Comparison of ENCODE assay signal across 21 mouse cellular contexts in the genomic region with DNA sequence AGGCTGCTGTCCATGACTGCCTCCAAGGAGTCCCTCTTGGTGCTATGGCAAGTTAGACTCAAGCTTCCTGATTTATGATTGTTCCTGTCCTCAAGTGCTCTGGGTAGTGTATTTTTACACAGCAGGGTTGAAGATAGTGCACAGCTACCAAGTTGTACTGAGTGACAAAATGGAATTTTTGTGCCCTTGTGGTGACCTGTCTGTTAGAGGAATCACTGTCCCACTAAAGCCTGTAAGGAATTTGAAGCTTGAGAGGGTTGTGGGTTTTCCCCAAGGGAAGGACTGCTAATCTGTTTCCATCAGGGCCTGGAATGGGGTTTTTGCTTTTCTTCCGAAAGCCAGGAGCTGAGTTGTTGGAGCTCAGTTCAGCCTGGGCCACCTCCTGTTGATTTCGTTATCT.
DNase-seq lines count a peak whose midpoint lies in the region; ATAC-seq lines count a peak whose summit lies in the region.
"Had no signal": no experiment of that assay in that cellular context is flagged by ENCODE, and none has a peak within 500 bp of the region (broad histone marks: within the 10 kb centered on the region; RNA-seq: fewer than 3 reads in every experiment).

No protein-coding gene starts in this region.

- no peak for DNase-seq in heart, postnatal 14 days
- DNase-seq in heart, postnatal 36 days: no peak
- peak; percentile 70 for DNase-seq in 3T3-L1 (ENCODE audit: low read depth, low spot score)
- DNase-seq in Muller cell, postnatal 12 days (ENCODE audit: inconsistent ontology term): peak; percentile 58
- DNase-seq: adrenal gland, postnatal 10 days; B cell, adult 2 months; cerebellum, adult 11 months; cerebellum, adult 8-10 months; cerebellum, postnatal 14 days; forebrain, postnatal 0 days; gastrocnemius, postnatal 14 days; kidney, postnatal 10 days had no signal

- peaks cover 6% of the 10 kb centered on the region; the same call in 1 of the 2 replicates for H3K4me1 ChIP-seq in heart, embryonic 11.5 days (ENCODE audit: control insufficient read depth, insufficient read depth, low read length)
- peaks cover 14% of the 10 kb centered on the region; the same call in 1 of the 2 replicates for H3K4me1 ChIP-seq in heart, embryonic 15.5 days (replicated peaks)
- H3K4me1 ChIP-seq: forebrain, embryonic 13.5 days; hindbrain, embryonic 15.5 days had no signal

- intact Hi-C loops in heart, postnatal 14 days (cut with DNase I): no loop called here
- intact Hi-C loops in heart, postnatal 36 days (cut with DNase I): no loop called here

- no peaks in the 10 kb centered on the region for H3K36me3 ChIP-seq in heart, embryonic 11.5 days (ENCODE audit: control insufficient read depth, insufficient read depth, low read length)
- no peaks in the 10 kb centered on the region for H3K36me3 ChIP-seq in heart, embryonic 15.5 days
- H3K36me3 ChIP-seq: embryonic facial prominence, embryonic 13.5 days; G1E; hindbrain, embryonic 15.5 days had no signal

- no peaks in the 10 kb centered on the region for H3K27me3 ChIP-seq in heart, embryonic 11.5 days (ENCODE audit: control insufficient read depth, insufficient read depth, low read length)
- no peaks in the 10 kb centered on the region for H3K27me3 ChIP-seq in heart, embryonic 15.5 days
- H3K27me3 ChIP-seq: embryonic facial prominence, embryonic 13.5 days; forebrain, embryonic 13.5 days; hindbrain, embryonic 15.5 days had no signal

- peak; percentile 42; the same call in 1 of the 2 replicates for ATAC-seq in heart, embryonic 11.5 days (replicated peaks; ENCODE audit: insufficient number of reproducible peaks, low FRiP score, low TSS enrichment)
- 0 out of 2 replicates have a peak, but pooled peaks have one; percentile 43 for ATAC-seq in heart, embryonic 15.5 days (replicated peaks; ENCODE audit: insufficient number of reproducible peaks, insufficient read depth, low FRiP score, low read depth)
- ATAC-seq in erythroid progenitor cell, adult 5-6 weeks (replicated peaks; ENCODE audit: low FRiP score, poor library complexity, severe bottlenecking): no peak
- ATAC-seq: CD4-positive, CD25-positive, alpha-beta regulatory T cell, adult 4 months; forebrain, embryonic 13.5 days; forebrain, postnatal 0 days; intestine, postnatal 0 days had no signal

- H3K9me3 ChIP-seq in heart, embryonic 11.5 days (replicated peaks; ENCODE audit: control insufficient read depth, low read length): no peaks in the 10 kb centered on the region
- no peaks in the 10 kb centered on the region for H3K9me3 ChIP-seq in heart, embryonic 15.5 days (replicated peaks)
- H3K9me3 ChIP-seq: forebrain, embryonic 13.5 days; G1E; hindbrain, embryonic 15.5 days had no signal

- H3K9ac ChIP-seq in heart, embryonic 11.5 days (ENCODE audit: low read depth, low read length): no peak overlapping the region
- no peak overlapping the region for H3K9ac ChIP-seq in heart, embryonic 15.5 days
- H3K9ac ChIP-seq: embryonic facial prominence, embryonic 13.5 days; forebrain, embryonic 13.5 days; forebrain, postnatal 0 days; hindbrain, embryonic 15.5 days had no signal

- no peak overlapping the region for H3K4me3 ChIP-seq in heart, embryonic 11.5 days (ENCODE audit: low read depth, low read length)
- H3K4me3 ChIP-seq in heart, embryonic 15.5 days: no peak overlapping the region
- H3K4me3 ChIP-seq: embryonic facial prominence, embryonic 13.5 days; forebrain, embryonic 13.5 days; hindbrain, embryonic 15.5 days had no signal

- WGBS in heart, embryonic 11.5 days (ENCODE audit: insufficient replicate concordance): 23% methylated on average over 2 of the region's 2 CpGs
- WGBS in heart, embryonic 15.5 days: 29% methylated on average over 2 of the region's 2 CpGs

- H3K27ac ChIP-seq in heart, embryonic 11.5 days (ENCODE audit: low read depth, low read length): peak overlapping the region; percentile 76
- peak overlapping the region; percentile 45 for H3K27ac ChIP-seq in heart, embryonic 15.5 days
- H3K27ac ChIP-seq: embryonic facial prominence, embryonic 13.5 days; forebrain, embryonic 13.5 days; hindbrain, embryonic 15.5 days had no signal

- peak overlapping the region; percentile 10; the same call in 1 of the 2 replicates for H3K4me2 ChIP-seq in heart, embryonic 11.5 days
- H3K4me2 ChIP-seq in heart, embryonic 15.5 days: no peak overlapping the region
- H3K4me2 ChIP-seq: embryonic facial prominence, embryonic 13.5 days; forebrain, embryonic 13.5 days; hindbrain, embryonic 15.5 days had no signal

Comparison
In these comparisons a context has a peak if more than half of its experiments do, and no peak if none do; other contexts are left out.
1. DNase-seq: peak in 3T3-L1 (single experiment) and Muller cell, postnatal 12 days (single experiment); none in heart, postnatal 14 days (0 of 2) and heart, postnatal 36 days (0 of 2).